Mouse (Mus musculus) hindbrain, embryonic 11.5 days (tissue): ENCODE measurements around the gene Afmid. TPM values are rescaled to one million over a fixed set of nuclear protein-coding genes. Genes with fewer than 3 reads are reported as not detected.
"Not testable (repeated sequence)": the region's sequence is repeated elsewhere in the genome, so short reads cannot be mapped to it uniquely, and the experiment has no call there.

Experiments used
- ATAC-seq: fragments of 200-750 bp; cut with Nextera tagmentation; 2 replicates; pipeline ENCODE4 v1.8.0; 2017; ENCODE audit warnings: mild to moderate bottlenecking, moderate TSS enrichment, moderate library complexity; ENCODE audit not compliant: low FRiP score
- DNase-seq: peaks from one replicate; pipeline ENCODE4 v3.0.0-alpha.2; 2015; ENCODE audit warnings: low spot score
- H3K27ac ChIP-seq: fragments of 300-500 bp; sonication (generic); 2 replicates; pipeline ENCODE4 v1.5.1; 2014; ENCODE audit warnings: mild to moderate bottlenecking, low read depth, low read length
- H3K27me3 ChIP-seq: fragments of 300-500 bp; sonication (generic); 2 replicates; pipeline ENCODE4 v1.6.1; 2014; ENCODE audit warnings: mild to moderate bottlenecking, low read length, moderate library complexity, mixed read lengths; ENCODE audit not compliant: control insufficient read depth, insufficient read depth
- H3K36me3 ChIP-seq: fragments of 300-500 bp; sonication (generic); 2 replicates; pipeline ENCODE4 v1.6.1; 2014; ENCODE audit warnings: mild to moderate bottlenecking, low read length, moderate library complexity, mixed read lengths; ENCODE audit not compliant: control insufficient read depth, insufficient read depth
- H3K4me1 ChIP-seq: fragments of 300-500 bp; sonication (generic); replicated peaks from 2 replicates; pipeline ENCODE4 v1.6.1; 2014; ENCODE audit warnings: low read length, mixed read lengths; ENCODE audit not compliant: control insufficient read depth, insufficient read depth
- H3K4me2 ChIP-seq: fragments of 300-500 bp; sonication (generic); replicated peaks from 2 replicates; pipeline ENCODE4 v1.6.1; 2014; ENCODE audit warnings: mild to moderate bottlenecking, low read depth, low read length
- H3K4me3 ChIP-seq: fragments of 300-500 bp; sonication (generic); 2 replicates; pipeline ENCODE4 v1.5.1; 2014; ENCODE audit warnings: low read depth, low read length
- H3K9ac ChIP-seq: fragments of 300-500 bp; sonication (generic); 2 replicates; pipeline ENCODE4 v1.6.1; 2014; ENCODE audit warnings: low read depth, low read length
- H3K9me3 ChIP-seq: fragments of 300-500 bp; sonication (generic); 2 replicates; pipeline ENCODE4 v1.6.1; 2016; ENCODE audit warnings: low read length; ENCODE audit not compliant: control insufficient read depth
- WGBS: fragments of 180-500 bp; shearing (Covaris S2); extraction: QIAGEN DNeasy Blood & Tissue Kit; methylation state at CpG from one replicate; pipeline ENCODE4 v1.1.7; 2014; 5-methylcytosine and 5-hydroxymethylcytosine counted together
- polyA plus RNA-seq: library from polyadenylated mRNA; unstranded; fragments of >200 nt; fragmentation: Nextera tagmentation; extraction: Ambion mirVana; gene quantifications from 2 replicates; pipeline ENCODE4 v1.2.1, GENCODE M21; 2014

Afmid gene
- polyA plus RNA-seq, 1 experiment from 2014 or later = 3.5 TPM

DNA sequence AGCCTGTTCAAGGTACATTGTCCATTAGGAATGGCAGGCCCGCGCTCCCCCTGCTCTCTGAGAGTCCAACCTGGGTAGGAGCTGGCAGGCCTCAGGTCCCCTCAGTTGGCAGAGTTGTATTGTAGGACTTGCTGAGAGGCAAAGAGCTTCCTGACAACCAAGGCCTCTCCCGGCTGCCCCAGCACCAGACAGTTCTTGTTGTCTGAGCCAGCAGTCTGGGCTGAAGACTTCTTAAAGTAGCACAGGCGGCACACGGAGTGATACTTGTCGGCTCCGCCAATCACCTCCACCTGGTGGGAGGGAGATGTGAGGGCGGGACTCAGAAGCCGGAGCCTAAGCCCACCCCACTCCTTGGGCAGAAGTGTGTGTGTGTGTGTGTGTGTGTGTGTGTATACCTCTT is 9.9 kb upstream of the Afmid start:
- H3K27ac ChIP-seq, H3K4me1 ChIP-seq, H3K36me3 ChIP-seq, H3K9me3 ChIP-seq, H3K4me3 ChIP-seq, H3K27me3 ChIP-seq, H3K9ac ChIP-seq, ATAC-seq, H3K4me2 ChIP-seq, DNase-seq: not testable (repeated sequence)
- WGBS = 90% methylated on average over 9 of the region's 9 CpGs

DNA sequence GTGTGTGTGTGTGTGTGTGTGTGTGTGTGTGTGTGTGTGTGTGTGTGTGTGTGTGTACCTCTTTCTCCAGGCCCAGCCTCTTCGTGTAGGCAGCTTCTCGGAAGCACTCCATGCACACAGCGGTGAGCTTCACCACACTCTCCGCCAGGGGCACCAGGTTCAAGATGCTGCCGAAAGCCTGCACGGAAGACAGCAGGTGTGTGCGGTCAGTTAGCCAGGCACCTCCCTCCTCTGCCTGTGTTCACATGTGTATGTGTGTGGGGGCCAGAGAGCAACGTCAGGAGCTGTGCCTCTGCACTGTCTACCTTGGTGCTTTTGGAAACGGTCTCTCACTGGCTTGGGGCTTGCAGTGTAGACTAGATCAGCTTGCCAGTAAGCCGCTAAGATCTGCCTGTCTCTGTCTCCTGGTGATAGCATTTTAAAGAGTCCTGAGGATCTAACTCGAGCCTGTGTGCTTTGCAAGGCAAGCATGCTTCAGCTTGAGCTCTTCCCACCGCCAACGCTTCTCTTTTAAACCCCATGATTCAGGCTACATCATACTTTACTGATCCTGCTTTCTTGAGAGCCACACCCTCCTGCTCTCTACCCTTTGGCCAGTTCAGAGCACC is 9.2 kb upstream of the Afmid start:
- no peak overlapping the region for H3K9ac ChIP-seq
- no peaks in the 10 kb centered on the region; the same call in 1 of the 2 replicates for H3K36me3 ChIP-seq
- no peaks in the 10 kb centered on the region for H3K9me3 ChIP-seq
- ATAC-seq = no peak
- H3K4me1 ChIP-seq = no peaks in the 10 kb centered on the region
- H3K4me2 ChIP-seq = no peak overlapping the region
- 92% methylated on average over 12 of the region's 13 CpGs for WGBS
- H3K27ac ChIP-seq = no peak overlapping the region
- H3K27me3 ChIP-seq = no peaks in the 10 kb centered on the region
- no peak overlapping the region for H3K4me3 ChIP-seq
- DNase-seq = no peak

DNA sequence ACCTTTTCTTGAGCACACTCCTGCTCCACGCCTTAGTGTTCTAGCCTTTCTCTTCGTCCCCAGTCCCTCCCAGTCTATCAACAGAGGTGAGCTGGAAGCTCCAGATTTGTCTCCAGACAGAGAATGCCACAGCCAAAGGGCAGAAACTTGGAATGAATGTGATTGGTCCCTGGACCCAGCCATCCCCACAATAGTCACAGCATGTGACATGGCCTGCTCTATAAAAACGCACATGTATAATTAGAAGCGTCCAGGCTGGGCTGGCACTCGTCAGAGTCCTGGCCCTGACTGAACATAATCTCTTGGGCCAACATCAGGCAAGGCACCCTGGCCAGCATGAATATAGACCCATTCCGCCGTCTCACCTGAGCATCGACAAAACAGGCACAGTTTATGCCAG is 6.6 kb upstream of the Afmid start:
- Histone ChIP-seq H3K4me1 (no peaks in the 10 kb centered on the region), H3K9me3 (no peaks in the 10 kb centered on the region), H3K27me3 (no peaks in the 10 kb centered on the region), H3K4me2 (no peak overlapping the region), H3K9ac (no peak overlapping the region), H3K36me3 (no peaks in the 10 kb centered on the region; the same call in 1 of the 2 replicates), H3K4me3 (no peak overlapping the region), H3K27ac (no peak overlapping the region)
- ATAC-seq (no peak), DNase-seq (no peak)
- 78% methylated on average over 8 of the region's 8 CpGs for WGBS

DNA sequence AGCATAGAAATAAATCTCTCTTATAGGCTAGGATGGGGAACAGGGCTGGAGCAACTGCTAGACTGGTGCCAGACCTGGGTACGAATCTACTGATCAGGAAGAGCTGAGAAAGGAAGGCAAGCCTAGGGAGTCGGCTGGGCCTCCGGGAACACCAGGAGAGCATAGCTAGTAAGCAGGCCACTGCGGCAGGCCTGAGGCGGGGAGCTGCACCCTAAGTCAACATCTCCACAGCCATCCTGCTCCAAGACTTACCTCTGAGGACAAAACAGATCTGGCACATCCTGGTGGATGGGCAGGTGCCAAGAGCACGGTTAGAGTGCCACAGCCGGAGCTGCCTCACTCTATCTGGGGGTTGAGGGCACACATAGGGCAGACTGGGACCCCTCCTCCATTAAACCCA is 5.6 kb upstream of the Afmid start:
- no peak overlapping the region for H3K4me2 ChIP-seq
- H3K36me3 ChIP-seq = no peaks in the 10 kb centered on the region; the same call in 1 of the 2 replicates
- DNase-seq (no peak), ATAC-seq (no peak)
- WGBS = 96% methylated on average over 7 of the region's 7 CpGs
- peaks cover 2% of the 10 kb centered on the region; the same call in 1 of the 2 replicates for H3K4me1 ChIP-seq
- H3K9ac ChIP-seq = no peak overlapping the region
- no peak overlapping the region for H3K27ac ChIP-seq
- no peaks in the 10 kb centered on the region for H3K9me3 ChIP-seq
- H3K27me3 ChIP-seq = no peaks in the 10 kb centered on the region
- no peak overlapping the region for H3K4me3 ChIP-seq

DNA sequence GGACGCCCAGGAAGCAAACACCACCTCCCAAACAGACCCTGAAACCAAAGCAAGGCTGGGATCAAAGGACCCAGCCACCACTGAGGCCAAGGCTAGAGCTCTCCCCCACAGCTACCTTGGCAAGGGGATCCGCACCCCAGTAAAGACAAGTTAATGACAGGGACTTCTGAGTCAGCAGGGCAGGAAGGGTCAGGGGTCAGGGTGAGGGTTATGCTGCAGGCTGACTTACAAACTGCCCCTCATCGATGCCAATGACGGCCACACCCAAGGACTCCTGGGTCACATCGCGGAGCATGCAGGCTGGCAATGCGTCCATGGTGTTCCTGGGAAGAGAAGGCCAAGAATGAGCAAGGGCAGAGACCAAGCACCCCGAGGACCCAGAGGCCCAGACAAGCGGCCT is 3.9 kb upstream of the Afmid start:
- ATAC-seq = no peak
- no peak overlapping the region for H3K27ac ChIP-seq
- H3K4me2 ChIP-seq = no peak overlapping the region
- H3K4me3 ChIP-seq = no peak overlapping the region
- H3K9me3 ChIP-seq = no peaks in the 10 kb centered on the region
- peaks cover 2% of the 10 kb centered on the region for H3K4me1 ChIP-seq
- no peaks in the 10 kb centered on the region for H3K27me3 ChIP-seq
- H3K36me3 ChIP-seq = no peaks in the 10 kb centered on the region; the same call in 1 of the 2 replicates
- no peak for DNase-seq
- WGBS = 88% methylated on average over 9 of the region's 9 CpGs
- no peak overlapping the region for H3K9ac ChIP-seq

DNA sequence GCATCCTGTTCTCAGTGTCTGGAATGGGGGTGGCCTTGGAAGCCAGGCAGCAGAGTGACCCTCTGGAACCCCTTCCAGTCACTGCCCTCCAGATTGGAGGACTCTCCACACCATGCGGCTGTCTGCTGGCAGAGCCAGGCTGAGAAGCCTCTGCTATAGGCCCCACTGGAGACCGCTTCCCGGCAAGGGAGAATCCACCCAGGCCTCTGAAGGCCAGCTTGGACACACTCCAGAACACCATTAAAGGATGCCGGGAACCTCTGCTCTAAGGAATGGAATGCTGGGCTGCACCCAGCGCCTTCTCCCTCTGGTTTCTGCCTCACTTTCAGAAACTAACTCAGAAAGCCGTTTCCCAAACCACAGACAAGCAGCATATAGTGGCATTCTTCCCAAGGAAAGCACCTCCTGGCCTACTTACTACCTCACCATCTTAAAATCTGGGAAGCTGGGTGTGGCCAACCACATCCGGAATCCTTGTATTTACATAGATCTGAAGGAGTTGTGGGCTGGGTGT is 2.9 kb upstream of the Afmid start:
- Histone ChIP-seq H3K4me3 (no peak overlapping the region), H3K4me1 (peaks cover 2% of the 10 kb centered on the region), H3K4me2 (no peak overlapping the region), H3K27ac (no peak overlapping the region), H3K27me3 (no peaks in the 10 kb centered on the region), H3K9ac (no peak overlapping the region), H3K9me3 (no peaks in the 10 kb centered on the region), H3K36me3 (no peaks in the 10 kb centered on the region; the same call in 1 of the 2 replicates)
- ATAC-seq (no peak), DNase-seq (no peak)
- 91% methylated on average over 7 of the region's 7 CpGs for WGBS

DNA sequence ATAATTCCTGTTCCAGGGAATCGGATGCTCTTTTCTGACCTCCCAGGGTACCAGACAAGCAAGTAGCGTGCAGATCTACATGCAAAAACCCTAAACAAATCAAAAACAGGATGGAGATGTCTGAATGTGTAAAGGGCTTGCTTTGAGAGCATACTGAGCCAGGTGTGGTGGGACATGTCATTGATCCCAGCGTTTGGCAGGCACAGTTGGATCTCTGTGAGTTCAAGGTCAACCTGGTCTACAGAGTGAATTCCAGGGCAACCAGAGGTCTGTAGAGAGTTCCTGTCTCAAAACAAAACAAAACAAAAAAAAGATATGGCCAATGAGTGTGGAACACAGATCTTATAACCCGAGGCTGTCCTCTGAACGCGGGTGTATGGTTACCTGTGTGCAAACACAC is 2.3 kb upstream of the Afmid start:
- H3K4me3 ChIP-seq = no peak overlapping the region
- no peaks in the 10 kb centered on the region; the same call in 1 of the 2 replicates for H3K36me3 ChIP-seq
- no peaks in the 10 kb centered on the region for H3K27me3 ChIP-seq
- no peak overlapping the region for H3K4me2 ChIP-seq
- no peak for DNase-seq
- peaks cover 2% of the 10 kb centered on the region for H3K4me1 ChIP-seq
- H3K9ac ChIP-seq = no peak overlapping the region
- no peak overlapping the region for H3K27ac ChIP-seq
- WGBS = 92% methylated on average over 6 of the region's 6 CpGs
- no peak for ATAC-seq
- no peaks in the 10 kb centered on the region for H3K9me3 ChIP-seq

DNA sequence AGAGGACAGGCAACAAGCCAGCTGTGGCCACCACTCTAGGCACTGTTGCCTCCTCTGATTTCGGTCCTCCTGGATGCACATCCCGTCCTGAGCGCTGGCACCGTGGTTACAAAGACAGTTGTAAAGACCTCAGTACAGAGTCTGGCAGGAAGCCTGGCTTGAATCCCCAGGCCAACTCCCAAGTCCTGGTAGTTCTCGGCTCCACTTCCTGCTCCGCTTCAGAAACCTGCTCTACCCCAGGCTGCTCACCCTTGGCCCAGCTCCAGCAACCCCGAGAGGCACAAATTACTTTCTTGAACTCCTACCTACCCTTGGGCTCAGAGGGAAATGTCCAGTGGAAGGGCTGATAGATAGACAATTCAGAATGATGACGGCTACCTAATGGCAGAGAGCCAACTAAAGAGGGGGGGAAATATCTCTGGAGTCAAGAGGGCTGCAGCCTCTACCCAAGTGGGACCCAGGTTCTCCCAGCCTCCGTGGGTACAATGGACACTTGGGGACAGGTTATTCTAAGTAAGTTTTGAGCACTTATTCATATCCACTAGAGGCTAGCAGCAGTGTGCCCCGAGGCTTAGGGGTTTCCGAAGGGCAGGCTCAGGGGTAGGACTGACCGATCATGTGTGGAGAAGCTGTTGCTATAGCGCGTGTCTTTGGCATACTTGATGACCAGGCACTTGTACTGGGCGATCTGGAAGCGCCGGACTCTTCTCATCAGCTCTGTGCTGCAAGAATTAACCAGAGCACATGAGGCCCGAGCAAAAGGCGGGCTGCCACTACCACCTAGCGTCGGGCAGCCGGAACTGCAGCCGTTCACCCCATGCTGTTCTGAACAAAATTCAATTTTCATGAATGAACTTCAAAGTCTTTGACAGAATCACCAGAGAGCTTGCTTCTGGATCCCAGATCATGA is 1.4 kb upstream of the Afmid start:
- peak overlapping the region; percentile 84; the same call in 1 of the 2 replicates for H3K9ac ChIP-seq
- H3K36me3 ChIP-seq = no peaks in the 10 kb centered on the region; the same call in 1 of the 2 replicates
- H3K27me3 ChIP-seq = no peaks in the 10 kb centered on the region
- H3K9me3 ChIP-seq = no peaks in the 10 kb centered on the region
- DNase-seq (peak; percentile 87), ATAC-seq (peak; percentile 63)
- peaks cover 2% of the 10 kb centered on the region for H3K4me1 ChIP-seq
- peak overlapping the region; percentile 88 for H3K4me2 ChIP-seq
- 30% methylated on average over 23 of the region's 23 CpGs for WGBS
- H3K4me3 ChIP-seq = peak overlapping the region; percentile 47
- H3K27ac ChIP-seq = no peak overlapping the region
